Mouse (Mus musculus): Measurements from ENCODE around the gene Itprip. TPM values are rescaled to one million over a fixed set of nuclear protein-coding genes. Genes with fewer than 3 reads are reported as not detected.

The Itprip gene
- polyA plus RNA-seq, 1 experiment from 2014 or later, result 15.2 TPM

DNA sequence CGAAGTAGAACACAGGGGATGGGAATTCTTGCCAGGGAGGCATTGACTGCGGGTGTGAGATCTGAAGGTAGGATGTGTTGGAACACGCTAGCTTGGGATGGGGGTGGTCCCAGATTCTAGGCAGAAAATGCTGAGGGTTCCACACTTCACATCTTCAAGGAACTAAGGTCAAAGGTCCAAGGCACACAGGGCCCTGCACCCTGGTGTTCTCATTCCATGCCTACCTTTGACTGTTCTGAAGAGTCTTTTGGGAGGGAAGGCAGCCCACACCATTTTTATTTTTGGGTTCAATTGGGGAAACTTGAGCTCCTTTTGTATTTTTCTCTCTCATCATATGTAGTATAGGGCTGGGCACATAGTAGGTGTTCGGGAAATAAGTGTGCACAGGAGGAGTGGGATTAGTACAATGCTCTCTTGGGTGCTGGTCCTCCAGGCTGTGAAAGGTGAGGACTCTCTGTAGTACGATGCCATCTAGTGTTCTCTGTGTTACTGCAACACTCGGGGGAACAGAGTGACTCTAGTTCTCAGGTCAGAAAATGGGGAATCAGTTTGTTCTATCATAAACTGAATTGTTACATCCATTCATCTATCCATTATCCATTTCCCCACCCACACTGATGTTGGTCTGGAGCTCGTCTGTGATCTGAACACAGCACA is 13.0 kb upstream of the Itprip start:
- Histone ChIP-seq H3K4me3 (ENCODE audit: low read depth, low read length) (no peak overlapping the region), H3K27ac (ENCODE audit: low read depth) (no peak overlapping the region), H3K36me3 (ENCODE audit: insufficient read depth) (no peaks in the 10 kb centered on the region), H3K9ac (no peak overlapping the region), H3K4me2 (no peak overlapping the region), H3K4me1 (ENCODE audit: insufficient read depth) (peaks cover 6% of the 10 kb centered on the region; the same call in 1 of the 2 replicates), H3K9me3 (ENCODE audit: low read depth, low read length) (no peaks in the 10 kb centered on the region), H3K27me3 (ENCODE audit: insufficient read depth, low read length) (no peaks in the 10 kb centered on the region)
- 39% methylated on average over 7 of the region's 7 CpGs for WGBS
- DNase-seq, result peak; percentile 85
- peak; percentile 30; the same call in 1 of the 2 replicates for ATAC-seq (ENCODE audit: insufficient read depth)
- TF ChIP-seq CTCF (IDR thresholded peaks at IDR 0.05; ENCODE audit: low read depth), result peak; percentile 86

DNA sequence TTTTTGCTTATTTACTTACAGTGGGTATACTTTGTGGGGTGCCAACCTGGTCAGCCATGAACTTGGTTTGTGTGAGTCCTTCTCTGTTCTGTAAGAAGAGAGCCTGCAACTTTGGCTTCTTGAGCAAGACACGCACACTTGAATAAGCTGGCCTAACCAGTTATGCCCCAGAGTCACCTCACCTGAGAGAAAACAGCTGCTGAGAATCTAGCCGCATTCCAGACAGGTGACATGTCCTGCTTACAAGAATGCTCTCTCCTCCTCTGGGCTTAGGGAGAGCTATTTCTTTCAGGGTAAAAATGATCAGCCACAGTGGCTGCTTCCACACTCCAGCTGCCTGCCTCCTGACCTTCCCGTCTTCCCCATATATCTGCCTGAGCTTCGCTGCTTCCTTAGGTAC is 9.9 kb upstream of the Itprip start:
- H3K27ac ChIP-seq (ENCODE audit: low read depth), result peak overlapping the region; percentile 78
- no peak overlapping the region for H3K9ac ChIP-seq
- H3K4me1 ChIP-seq (ENCODE audit: insufficient read depth), result peaks cover 6% of the 10 kb centered on the region; the same call in 1 of the 2 replicates
- no peak overlapping the region for H3K4me2 ChIP-seq
- TF ChIP-seq CTCF (IDR thresholded peaks at IDR 0.05; ENCODE audit: low read depth), result no peak
- peak; percentile 66 for ATAC-seq (ENCODE audit: insufficient read depth)
- WGBS, result 49% methylated on average over 4 of the region's 4 CpGs
- peak; percentile 79 for DNase-seq
- H3K27me3 ChIP-seq (ENCODE audit: insufficient read depth, low read length), result no peaks in the 10 kb centered on the region
- no peaks in the 10 kb centered on the region for H3K9me3 ChIP-seq (ENCODE audit: low read depth, low read length)
- no peaks in the 10 kb centered on the region for H3K36me3 ChIP-seq (ENCODE audit: insufficient read depth)
- no peak overlapping the region for H3K4me3 ChIP-seq (ENCODE audit: low read depth, low read length)

DNA sequence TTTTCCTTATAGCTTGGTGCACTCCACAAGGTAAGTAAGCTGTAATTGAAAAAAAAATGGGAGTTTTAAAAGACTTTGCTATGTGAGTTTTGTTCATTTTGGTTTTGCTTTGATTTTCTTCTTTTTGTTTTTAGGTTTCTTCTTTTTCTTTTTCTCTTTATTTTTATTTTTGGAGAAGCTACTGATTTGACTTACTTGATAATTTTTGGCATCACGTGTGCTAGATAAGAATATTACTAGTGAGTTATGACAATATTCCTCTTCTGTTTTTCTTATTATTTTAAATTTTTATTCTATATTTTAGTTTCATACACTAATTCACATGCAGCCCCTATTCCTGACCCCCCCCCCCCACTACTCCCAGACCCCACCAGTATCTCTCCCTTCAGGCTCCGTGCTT is 7.9 kb upstream of the Itprip start:
- H3K4me2 ChIP-seq, result no peak overlapping the region
- H3K9me3 ChIP-seq (ENCODE audit: low read depth, low read length), result no peaks in the 10 kb centered on the region
- 81% methylated on average over 2 of the region's 2 CpGs for WGBS
- H3K4me1 ChIP-seq (ENCODE audit: insufficient read depth), result peaks cover 6% of the 10 kb centered on the region; the same call in 1 of the 2 replicates
- no peak overlapping the region for H3K9ac ChIP-seq
- H3K27me3 ChIP-seq (ENCODE audit: insufficient read depth, low read length), result no peaks in the 10 kb centered on the region
- H3K27ac ChIP-seq (ENCODE audit: low read depth), result no peak overlapping the region
- no peak for ATAC-seq (ENCODE audit: insufficient read depth)
- no peak overlapping the region for H3K4me3 ChIP-seq (ENCODE audit: low read depth, low read length)
- DNase-seq, result no peak
- H3K36me3 ChIP-seq (ENCODE audit: insufficient read depth), result no peaks in the 10 kb centered on the region
- TF ChIP-seq CTCF (IDR thresholded peaks at IDR 0.05; ENCODE audit: low read depth), result no peak

DNA sequence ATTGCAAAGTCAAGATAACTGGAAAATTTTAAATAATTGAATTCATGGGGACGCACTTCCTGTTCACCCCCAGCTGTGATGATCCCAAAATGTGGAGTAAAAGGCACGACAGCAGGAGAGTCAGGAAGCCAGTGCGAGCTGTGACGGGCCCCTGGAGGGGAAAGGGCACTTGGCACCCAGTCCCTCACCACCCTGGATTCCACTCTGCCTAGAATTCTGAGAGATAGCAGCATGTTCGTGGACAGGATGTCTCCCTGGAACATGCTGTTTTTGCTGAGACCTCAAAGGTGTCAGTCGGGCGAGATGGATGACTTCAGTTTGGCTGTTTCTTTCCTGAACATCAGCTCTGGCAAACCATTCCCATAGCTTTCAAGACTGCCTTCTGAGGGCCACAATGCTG is 6.7 kb upstream of the Itprip start:
- 51% methylated on average over 7 of the region's 7 CpGs for WGBS

DNA sequence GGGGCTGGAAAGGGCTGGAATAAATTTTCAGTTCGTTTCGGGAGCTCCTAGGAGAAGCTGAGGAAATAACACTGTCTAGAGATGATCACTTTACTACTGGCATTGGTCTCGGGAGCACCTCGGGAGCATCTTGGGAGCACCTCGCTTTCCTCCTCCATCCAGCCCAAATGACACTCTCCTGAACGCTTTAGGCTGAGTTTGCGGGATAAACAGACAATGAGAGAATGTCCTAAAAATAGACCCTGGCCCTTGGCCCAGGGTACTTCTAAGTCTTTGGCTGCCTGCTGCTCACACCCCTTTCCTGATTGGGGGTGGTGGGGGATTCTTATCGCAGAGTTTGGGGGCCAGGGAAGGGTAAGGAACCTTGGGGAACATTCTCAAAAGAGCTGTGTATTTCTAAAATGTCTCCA is 872 bp upstream of the Itprip start:
- Histone ChIP-seq H3K4me3 (ENCODE audit: low read depth, low read length) (peak overlapping the region; percentile 86), H3K9me3 (ENCODE audit: low read depth, low read length) (no peaks in the 10 kb centered on the region), H3K4me2 (peak overlapping the region; percentile 85), H3K9ac (peak overlapping the region; percentile 90), H3K36me3 (ENCODE audit: insufficient read depth) (no peaks in the 10 kb centered on the region), H3K27ac (ENCODE audit: low read depth) (peak overlapping the region; percentile 97), H3K27me3 (ENCODE audit: insufficient read depth, low read length) (no peaks in the 10 kb centered on the region), H3K4me1 (ENCODE audit: insufficient read depth) (peaks cover 22% of the 10 kb centered on the region)
- TF ChIP-seq CTCF (IDR thresholded peaks at IDR 0.05; ENCODE audit: low read depth), result no peak
- ATAC-seq (ENCODE audit: insufficient read depth) (peak; percentile 28), DNase-seq (peak; percentile 86)
- WGBS, result 0% methylated on average over 8 of the region's 8 CpGs

More for the DNA sequence above, 6.7 kb upstream of the Itprip start:
- Histone ChIP-seq H3K4me2 (no peak overlapping the region), H3K4me1 (ENCODE audit: insufficient read depth) (peaks cover 9% of the 10 kb centered on the region; the same call in 1 of the 2 replicates), H3K27me3 (ENCODE audit: insufficient read depth, low read length) (no peaks in the 10 kb centered on the region), H3K4me3 (ENCODE audit: low read depth, low read length) (no peak overlapping the region), H3K36me3 (ENCODE audit: insufficient read depth) (no peaks in the 10 kb centered on the region), H3K9ac (no peak overlapping the region), H3K27ac (ENCODE audit: low read depth) (no peak overlapping the region), H3K9me3 (ENCODE audit: low read depth, low read length) (no peaks in the 10 kb centered on the region)
- ATAC-seq (ENCODE audit: insufficient read depth) (no peak), DNase-seq (no peak)
- no peak for TF ChIP-seq CTCF (IDR thresholded peaks at IDR 0.05; ENCODE audit: low read depth)

DNA sequence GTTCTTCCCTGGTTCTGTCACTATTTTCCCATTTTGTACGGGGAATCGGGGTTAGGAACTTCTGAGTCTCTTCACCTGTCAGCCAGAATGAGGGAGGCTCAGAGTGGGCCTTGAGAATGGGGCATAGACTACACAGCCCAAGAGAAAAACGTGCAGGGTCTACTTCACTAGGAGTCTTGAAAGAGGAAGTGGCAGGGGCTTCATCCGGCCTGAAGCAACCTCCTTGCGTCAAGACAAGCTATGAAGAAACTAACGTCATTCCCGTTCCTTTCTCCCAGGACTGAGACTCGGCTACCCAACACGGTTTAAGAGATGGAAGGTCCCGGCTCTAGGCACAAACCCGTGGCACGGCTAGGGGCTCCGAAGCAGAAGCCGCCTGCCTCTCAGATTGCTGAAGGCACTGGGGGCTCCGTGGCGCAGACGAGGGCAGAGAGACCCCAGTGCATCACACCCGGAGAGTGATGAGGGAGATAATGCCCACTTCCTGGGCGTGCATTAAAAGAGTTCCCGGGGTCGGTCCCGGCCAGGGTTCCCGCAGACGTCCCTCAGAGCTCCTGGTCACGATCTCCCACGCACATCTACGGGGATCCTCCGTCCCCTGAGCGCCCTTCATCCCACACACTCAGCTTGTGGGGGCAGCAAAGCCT is 521 bp downstream of the Itprip start:
- TF ChIP-seq CTCF (IDR thresholded peaks at IDR 0.05; ENCODE audit: low read depth), result no peak
- no peaks in the 10 kb centered on the region for H3K9me3 ChIP-seq (ENCODE audit: low read depth, low read length)

DNA sequence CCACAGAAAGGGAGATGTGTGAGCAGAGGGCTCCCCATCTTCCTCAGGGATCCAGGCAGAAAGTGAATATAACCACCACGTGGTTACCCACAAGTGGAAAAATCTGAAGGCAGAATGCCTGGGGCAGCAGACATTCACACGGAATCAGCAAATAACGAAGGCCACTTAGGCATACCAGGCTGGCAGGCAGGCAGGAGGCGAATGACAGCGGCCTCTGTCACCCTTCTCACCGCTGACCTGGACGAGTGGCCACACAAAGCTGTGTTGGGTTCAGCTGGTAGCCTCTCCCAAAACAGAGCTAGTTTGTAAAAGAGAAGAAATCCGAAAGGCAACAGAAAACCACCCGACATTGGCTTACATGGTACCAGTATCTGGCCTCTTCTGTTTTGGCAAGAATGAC is 1.1 kb downstream of the Itprip start:
- 21% methylated on average over 9 of the region's 9 CpGs for WGBS
- DNase-seq, result no peak
- 0 out of 2 replicates have a peak, but pooled peaks cover 3% of the 10 kb centered on the region for H3K36me3 ChIP-seq (ENCODE audit: insufficient read depth)

More for the DNA sequence above, 521 bp downstream of the Itprip start:
- DNase-seq (peak; percentile 69), ATAC-seq (ENCODE audit: insufficient read depth) (no peak; the same call in none of the 2 replicates)
- peak overlapping the region; percentile 97 for H3K27ac ChIP-seq (ENCODE audit: low read depth)
- H3K9ac ChIP-seq, result peak overlapping the region; percentile 90
- H3K36me3 ChIP-seq (ENCODE audit: insufficient read depth), result 0 out of 2 replicates have a peak, but pooled peaks cover under 1% of the 10 kb centered on the region
- peak overlapping the region; percentile 85 for H3K4me2 ChIP-seq
- WGBS, result under 1% methylated on average over 29 of the region's 29 CpGs
- peak overlapping the region; percentile 86 for H3K4me3 ChIP-seq (ENCODE audit: low read depth, low read length)
- H3K4me1 ChIP-seq (ENCODE audit: insufficient read depth), result peaks cover 22% of the 10 kb centered on the region
- H3K27me3 ChIP-seq (ENCODE audit: insufficient read depth, low read length), result no peaks in the 10 kb centered on the region

More for the DNA sequence above, 1.1 kb downstream of the Itprip start:
- peak overlapping the region; percentile 90 for H3K9ac ChIP-seq
- no peaks in the 10 kb centered on the region for H3K27me3 ChIP-seq (ENCODE audit: insufficient read depth, low read length)
- ATAC-seq (ENCODE audit: insufficient read depth), result no peak
- peaks cover 22% of the 10 kb centered on the region for H3K4me1 ChIP-seq (ENCODE audit: insufficient read depth)
- H3K4me2 ChIP-seq, result peak overlapping the region; percentile 85
- no peaks in the 10 kb centered on the region for H3K9me3 ChIP-seq (ENCODE audit: low read depth, low read length)
- TF ChIP-seq CTCF (IDR thresholded peaks at IDR 0.05; ENCODE audit: low read depth), result no peak
- peak overlapping the region; percentile 97; the same call in 1 of the 2 replicates for H3K27ac ChIP-seq (ENCODE audit: low read depth)
- H3K4me3 ChIP-seq (ENCODE audit: low read depth, low read length), result peak overlapping the region; percentile 86

All from lung, embryonic 14.5 days (tissue).